Mouse (Mus musculus): ENCODE data around the gene Ulk3.

GRCm38 (mm10) chr9:57629118-57629874, 40.0 kb downstream of the Ulk3 start:
- TF ChIP-seq CTCF (IDR thresholded peaks at IDR 0.05; ENCODE audit: insufficient read depth, low read length) (peak; percentile 98), POLR2A (IDR thresholded peaks at IDR 0.05; ENCODE audit: borderline replicate concordance, extremely low read depth, low read depth, low read length) (0 out of 2 replicates have a peak, but pooled peaks have one; percentile 10)
